Mouse (Mus musculus) heart, postnatal 4 days (tissue): ENCODE measurements around the gene Dgkq. TPM values are rescaled to one million over a fixed set of nuclear protein-coding genes. Genes with fewer than 3 reads are reported as not detected.
A peak's percentile ranks its signal among the peaks of the same experiment; 100 is the strongest.

Experiments
- DNase-seq: peaks from one replicate; pipeline ENCODE4 v3.0.0; 2021
- total RNA-seq, 2 experiments: library from RNA; stranded (reverse); gene quantifications; 2 replicates each; pipeline ENCODE4 v1.2.3; 2021

Gene Dgkq
- total RNA-seq, result 10 to 100 TPM; 11.8 to 16.2 TPM

- peak; percentile 90 for DNase-seq
Observed at GRCm38 (mm10) chr5:108668977-108669936, at the start of gene Dgkq. Dgkq (minus strand) TSS chr5:108669672.

- DNase-seq, result no peak
Observed at GRCm38 (mm10) chr5:108718051-108718450, 48.6 kb upstream of the Dgkq start.

GRCm38 (mm10) chr5:108715974-108716373 lies 46.5 kb upstream of the Dgkq start:
- DNase-seq, result no peak

- DNase-seq, result peak; percentile 28
Observed at GRCm38 (mm10) chr5:108714149-108714548, 44.7 kb upstream of the Dgkq start.

GRCm38 (mm10) chr5:108713691-108714090 lies 44.2 kb upstream of the Dgkq start:
- no peak for DNase-seq

- DNase-seq, result no peak
Observed at GRCm38 (mm10) chr5:108713096-108713495, 43.6 kb upstream of the Dgkq start.

- no peak for DNase-seq
Observed at GRCm38 (mm10) chr5:108711968-108712367, 42.5 kb upstream of the Dgkq start.

GRCm38 (mm10) chr5:108708981-108709731 lies 39.7 kb upstream of the Dgkq start:
- no peak for DNase-seq

- no peak for DNase-seq
Observed at GRCm38 (mm10) chr5:108708419-108708818, 38.9 kb upstream of the Dgkq start.

- DNase-seq, result no peak
Observed at GRCm38 (mm10) chr5:108707758-108708157, 38.3 kb upstream of the Dgkq start.

- no peak for DNase-seq
Observed at GRCm38 (mm10) chr5:108703754-108704626, 34.5 kb upstream of the Dgkq start.

- no peak for DNase-seq
Observed at GRCm38 (mm10) chr5:108701341-108702021, 32.0 kb upstream of the Dgkq start.

GRCm38 (mm10) chr5:108700346-108700745 lies 30.9 kb upstream of the Dgkq start:
- no peak for DNase-seq

- no peak for DNase-seq
Observed at GRCm38 (mm10) chr5:108697341-108697753, 27.9 kb upstream of the Dgkq start.

- DNase-seq, result no peak
Observed at GRCm38 (mm10) chr5:108696542-108696941, 27.1 kb upstream of the Dgkq start.

GRCm38 (mm10) chr5:108695861-108696260 lies 26.4 kb upstream of the Dgkq start:
- DNase-seq, result no peak

- DNase-seq, result peak; percentile 51
Observed at GRCm38 (mm10) chr5:108694352-108695261, 25.1 kb upstream of the Dgkq start.

- DNase-seq, result peak; percentile 90
Observed at GRCm38 (mm10) chr5:108693872-108694288, 24.4 kb upstream of the Dgkq start.

GRCm38 (mm10) chr5:108692271-108692670 lies 22.8 kb upstream of the Dgkq start, which contains the start of gene Fgfrl1:
Fgfrl1 (plus strand) TSS chr5:108692382.
- DNase-seq, result peak; percentile 74

GRCm38 (mm10) chr5:108691152-108691551 lies 21.7 kb upstream of the Dgkq start:
- no peak for DNase-seq
